Mouse (Mus musculus): ENCODE measurements around the gene Fcf1. TPM values are rescaled to one million over a fixed set of nuclear protein-coding genes. Genes with fewer than 3 reads are reported as not detected.

Gene Fcf1
- polyA plus RNA-seq, 1 experiment from 2014 or later = 140 TPM

GRCm38 (mm10) chr12:84969656-84970427 lies 855 bp upstream of the Fcf1 start:
- Histone ChIP-seq H3K36me3 (peaks cover 6% of the 10 kb centered on the region), H3K27ac (no peak overlapping the region), H3K27me3 (replicated peaks) (no peaks in the 10 kb centered on the region), H3K4me3 (replicated peaks) (peak overlapping the region; percentile 93), H3K9ac (peak overlapping the region; percentile 74), H3K4me2 (peak overlapping the region; percentile 86), H3K9me3 (no peaks in the 10 kb centered on the region), H3K4me1 (peaks cover 15% of the 10 kb centered on the region)
- WGBS = 19% methylated on average over 15 of the region's 15 CpGs
- no peak for ATAC-seq (ENCODE audit: insufficient read depth, low FRiP score, low read depth)

GRCm38 (mm10) chr12:84979264-84979862 lies 8.7 kb downstream of the Fcf1 start:
- no peak overlapping the region for H3K27ac ChIP-seq
- no peaks in the 10 kb centered on the region for H3K27me3 ChIP-seq (replicated peaks)
- H3K36me3 ChIP-seq = peaks cover 30% of the 10 kb centered on the region
- H3K4me3 ChIP-seq (replicated peaks) = no peak overlapping the region
- no peak overlapping the region for H3K9ac ChIP-seq
- 84% methylated on average over 2 of the region's 2 CpGs for WGBS
- no peaks in the 10 kb centered on the region for H3K9me3 ChIP-seq
- no peak overlapping the region for H3K4me2 ChIP-seq
- no peaks in the 10 kb centered on the region for H3K4me1 ChIP-seq
- no peak for ATAC-seq (ENCODE audit: insufficient read depth, low FRiP score, low read depth)

DNA sequence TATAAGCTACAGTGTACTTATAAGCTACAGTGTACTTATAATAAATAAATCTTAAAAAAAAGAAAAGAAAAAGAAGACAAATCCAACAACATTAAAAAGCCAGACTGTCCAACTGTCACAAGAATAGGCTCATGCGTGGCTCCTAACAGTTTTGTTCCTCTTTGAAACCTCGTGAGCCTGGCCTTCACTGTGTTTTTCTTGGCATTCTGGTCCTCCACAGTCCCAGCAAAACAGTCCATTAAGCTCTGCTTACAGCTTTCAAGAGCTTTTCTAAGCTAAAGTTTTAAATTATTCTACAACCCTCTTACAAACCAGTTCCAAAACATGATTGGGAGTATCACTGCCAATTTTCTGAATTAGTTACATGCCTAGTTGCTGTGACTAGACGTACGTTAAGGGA lies 18.8 kb downstream of the Fcf1 start:
- no peak overlapping the region for H3K4me3 ChIP-seq (replicated peaks)

DNA sequence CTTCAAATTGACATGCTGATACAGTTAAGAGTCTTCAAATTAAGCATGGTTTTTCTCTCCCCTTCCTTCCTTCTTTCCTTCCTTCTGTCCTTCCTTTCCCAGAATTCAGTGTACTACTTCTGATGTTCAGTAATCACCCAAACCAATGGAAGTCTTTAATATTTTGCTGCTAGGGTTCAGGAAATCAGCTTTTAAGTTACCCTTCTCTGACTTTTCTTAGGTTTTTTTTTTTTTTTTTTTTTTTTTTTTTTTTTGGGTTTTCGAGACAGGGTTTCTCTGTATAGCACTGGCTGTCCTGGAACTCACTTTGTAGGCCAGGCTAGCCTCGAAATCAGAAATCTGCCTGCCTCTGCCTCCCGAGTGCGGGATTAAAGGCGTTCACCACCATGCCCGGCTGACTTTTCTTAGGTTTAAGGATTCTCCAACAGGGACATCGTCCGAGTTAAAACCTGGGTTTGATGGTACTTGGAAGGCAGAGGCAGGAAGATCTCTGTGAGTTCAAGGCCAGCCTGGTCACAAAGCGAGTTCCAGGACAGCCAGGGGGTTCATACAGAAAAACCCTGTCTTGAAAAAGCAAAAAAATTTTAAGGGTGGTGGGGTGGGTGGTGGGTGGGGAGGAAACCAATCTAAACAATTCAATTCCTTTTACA lies 24.5 kb downstream of the Fcf1 start:
- Histone ChIP-seq H3K36me3 (no peaks in the 10 kb centered on the region), H3K27ac (no peak overlapping the region), H3K4me3 (replicated peaks) (no peak overlapping the region; the same call in 1 of the 2 replicates), H3K4me2 (peak overlapping the region; percentile 33), H3K9ac (no peak overlapping the region), H3K27me3 (replicated peaks) (no peaks in the 10 kb centered on the region), H3K4me1 (0 out of 2 replicates have a peak, but pooled peaks cover 4% of the 10 kb centered on the region), H3K9me3 (no peaks in the 10 kb centered on the region)
- WGBS = 91% methylated on average over 9 of the region's 9 CpGs
- ATAC-seq (ENCODE audit: insufficient read depth, low FRiP score, low read depth) = no peak

More for the DNA sequence above, 18.8 kb downstream of the Fcf1 start:
- no peaks in the 10 kb centered on the region for H3K27me3 ChIP-seq (replicated peaks)
- WGBS = 71% methylated on average over 4 of the region's 4 CpGs
- no peak overlapping the region for H3K27ac ChIP-seq
- no peaks in the 10 kb centered on the region for H3K4me1 ChIP-seq
- no peak overlapping the region for H3K9ac ChIP-seq
- no peak overlapping the region for H3K4me2 ChIP-seq
- H3K36me3 ChIP-seq = no peaks in the 10 kb centered on the region
- ATAC-seq (ENCODE audit: insufficient read depth, low FRiP score, low read depth) = no peak
- no peaks in the 10 kb centered on the region for H3K9me3 ChIP-seq

GRCm38 (mm10) chr12:84996083-84996496 lies 25.4 kb downstream of the Fcf1 start, which contains the start of gene Ylpm1:
TSS of gene Ylpm1 (plus strand) at chr12:84996321.
- WGBS = 0% methylated on average over 45 of the region's 45 CpGs
- Histone ChIP-seq H3K9me3 (no peaks in the 10 kb centered on the region), H3K4me3 (replicated peaks) (peak within 1 kb of the TSS; percentile 85), H3K4me1 (0 out of 2 replicates have a peak, but pooled peaks cover 4% of the 10 kb centered on the region), H3K9ac (peak within 1 kb of the TSS; percentile 91), H3K27me3 (replicated peaks) (no peaks in the 10 kb centered on the region), H3K36me3 (no peaks in the 10 kb centered on the region), H3K27ac (peak within 1 kb of the TSS; percentile 82), H3K4me2 (peak within 1 kb of the TSS; percentile 84)
- peak; percentile 98 for ATAC-seq (ENCODE audit: insufficient read depth, low FRiP score, low read depth)

GRCm38 (mm10) chr12:84996501-84997398 lies 26.1 kb downstream of the Fcf1 start:
- Histone ChIP-seq H3K36me3 (no peaks in the 10 kb centered on the region), H3K4me3 (replicated peaks) (peak overlapping the region; percentile 85), H3K4me1 (0 out of 2 replicates have a peak, but pooled peaks cover 4% of the 10 kb centered on the region), H3K4me2 (peak overlapping the region; percentile 84), H3K9ac (peak overlapping the region; percentile 91), H3K27me3 (replicated peaks) (no peaks in the 10 kb centered on the region), H3K27ac (peak overlapping the region; percentile 82), H3K9me3 (no peaks in the 10 kb centered on the region)
- peak; percentile 65 for ATAC-seq (ENCODE audit: insufficient read depth, low FRiP score, low read depth)
- WGBS = under 1% methylated on average over 44 of the region's 44 CpGs

DNA sequence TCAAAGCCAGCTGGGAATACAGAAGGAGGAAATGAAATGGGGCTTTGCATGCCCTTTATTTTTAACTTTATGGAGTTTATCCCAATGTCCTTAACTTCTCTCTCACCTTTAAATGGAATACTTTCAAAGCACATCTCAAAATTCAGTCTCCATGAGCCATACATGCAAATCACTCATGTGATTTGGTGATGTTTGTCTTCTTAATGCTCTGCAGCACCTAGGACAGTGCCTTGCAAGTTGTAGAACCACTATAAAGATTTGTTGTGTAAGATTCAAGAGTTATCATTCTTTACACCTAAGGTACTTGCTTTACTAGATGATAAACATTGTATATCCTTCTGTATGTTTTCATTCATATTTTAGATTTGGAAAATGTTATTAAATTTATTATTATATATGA lies 28.4 kb downstream of the Fcf1 start:
- H3K27me3 ChIP-seq (replicated peaks) = no peaks in the 10 kb centered on the region
- no peak overlapping the region for H3K27ac ChIP-seq
- no peak for ATAC-seq (ENCODE audit: insufficient read depth, low FRiP score, low read depth)

GRCm38 (mm10) chr12:85006206-85006605 lies 35.5 kb downstream of the Fcf1 start:
- no peak for ATAC-seq (ENCODE audit: insufficient read depth, low FRiP score, low read depth)
- Histone ChIP-seq H3K9ac (no peak overlapping the region), H3K27me3 (replicated peaks) (no peaks in the 10 kb centered on the region), H3K36me3 (peaks cover 5% of the 10 kb centered on the region; the same call in 1 of the 2 replicates), H3K4me3 (replicated peaks) (no peak overlapping the region), H3K4me2 (no peak overlapping the region), H3K27ac (no peak overlapping the region), H3K9me3 (no peaks in the 10 kb centered on the region), H3K4me1 (no peaks in the 10 kb centered on the region)
- WGBS = 93% methylated on average over 1 of the region's 1 CpGs

More for the DNA sequence above, 28.4 kb downstream of the Fcf1 start:
- Histone ChIP-seq H3K4me1 (0 out of 2 replicates have a peak, but pooled peaks cover 4% of the 10 kb centered on the region), H3K36me3 (peaks cover 5% of the 10 kb centered on the region; the same call in 1 of the 2 replicates), H3K4me2 (peak overlapping the region; percentile 84), H3K9me3 (no peaks in the 10 kb centered on the region), H3K9ac (no peak overlapping the region), H3K4me3 (replicated peaks) (no peak overlapping the region)

- no peak overlapping the region for H3K9ac ChIP-seq
- H3K4me1 ChIP-seq = no peaks in the 10 kb centered on the region
- no peaks in the 10 kb centered on the region for H3K27me3 ChIP-seq (replicated peaks)
- H3K36me3 ChIP-seq = peaks cover 5% of the 10 kb centered on the region; the same call in 1 of the 2 replicates
- H3K9me3 ChIP-seq = no peaks in the 10 kb centered on the region
- H3K4me2 ChIP-seq = no peak overlapping the region
- H3K27ac ChIP-seq = no peak overlapping the region
- no peak overlapping the region for H3K4me3 ChIP-seq (replicated peaks)
- no peak for ATAC-seq (ENCODE audit: insufficient read depth, low FRiP score, low read depth)
Observed at GRCm38 (mm10) chr12:85007021-85007420, 36.3 kb downstream of the Fcf1 start.

- no peaks in the 10 kb centered on the region for H3K4me1 ChIP-seq
- H3K9me3 ChIP-seq = no peaks in the 10 kb centered on the region
- H3K27me3 ChIP-seq (replicated peaks) = no peaks in the 10 kb centered on the region
- WGBS = 63% methylated on average over 1 of the region's 1 CpGs
- H3K9ac ChIP-seq = no peak overlapping the region
- no peak overlapping the region for H3K4me2 ChIP-seq
- no peak overlapping the region for H3K27ac ChIP-seq
- no peak for ATAC-seq (ENCODE audit: insufficient read depth, low FRiP score, low read depth)
- no peak overlapping the region for H3K4me3 ChIP-seq (replicated peaks)
- peaks cover 17% of the 10 kb centered on the region for H3K36me3 ChIP-seq
Observed at GRCm38 (mm10) chr12:85009776-85010175, 39.1 kb downstream of the Fcf1 start.

GRCm38 (mm10) chr12:85010541-85010940 lies 39.8 kb downstream of the Fcf1 start:
- WGBS = 91% methylated on average over 2 of the region's 2 CpGs
- Histone ChIP-seq H3K27me3 (replicated peaks) (no peaks in the 10 kb centered on the region), H3K9ac (no peak overlapping the region), H3K4me3 (replicated peaks) (no peak overlapping the region), H3K4me1 (no peaks in the 10 kb centered on the region), H3K4me2 (no peak overlapping the region), H3K9me3 (no peaks in the 10 kb centered on the region), H3K36me3 (peaks cover 24% of the 10 kb centered on the region), H3K27ac (no peak overlapping the region)
- no peak for ATAC-seq (ENCODE audit: insufficient read depth, low FRiP score, low read depth)

Measured in stomach, embryonic 15.5 days (tissue).